Mouse (Mus musculus): ENCODE data around the gene Fkbp8. TPM values are rescaled to one million over a fixed set of nuclear protein-coding genes. Genes with fewer than 3 reads are reported as not detected.

Fkbp8 gene
- 10.3 TPM for polyA plus RNA-seq (2014; fragmentation: Illumina TruSeq; extraction: RNeasy Lipid Tissue Mini Kit (QIAGEN cat#74804); ENCODE audit: low read depth, low replicate concordance)

DNA sequence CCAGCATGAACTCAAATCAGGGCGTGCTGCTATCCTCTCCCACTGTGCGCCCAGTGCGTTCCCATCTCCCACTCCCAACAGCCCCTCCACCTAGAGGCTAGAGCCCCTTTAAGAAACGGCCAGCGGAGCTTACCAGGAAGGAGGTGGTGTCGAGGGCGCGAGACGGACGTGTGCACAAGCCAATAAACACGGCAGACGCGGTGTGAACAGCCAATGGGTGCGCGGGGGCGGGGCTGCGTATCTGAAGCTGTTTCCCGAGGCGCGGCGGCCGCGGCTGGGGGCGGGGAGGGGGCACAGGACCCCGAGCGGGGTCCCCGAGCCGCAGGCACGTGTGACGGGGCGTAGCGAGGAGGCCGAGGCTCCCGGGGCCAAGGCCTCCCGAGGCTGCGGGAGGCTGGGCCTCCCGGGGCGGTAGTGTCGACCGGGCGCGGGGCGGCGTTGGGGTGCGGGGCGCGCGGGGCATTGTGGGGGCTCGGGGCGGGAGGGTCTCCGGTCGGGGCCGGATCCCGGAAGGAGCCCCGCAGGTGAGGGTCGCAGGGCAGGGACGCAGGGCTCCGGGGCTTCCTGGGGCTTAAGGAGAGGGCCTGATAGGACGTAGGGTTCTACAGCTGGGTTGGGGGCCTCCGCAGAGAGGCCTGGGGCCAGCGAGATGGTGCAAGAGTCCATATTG, at the start of gene Fkbp8, which contains the start of gene Kxd1:
TSS of gene Fkbp8 (plus strand) at position 213 of the 670 bp plus-strand sequence.
TSS of gene Kxd1 (minus strand) at position 445 of the 670 bp plus-strand sequence.

GRCm38 (mm10) chr8:70486941-70487520, 40.5 kb upstream of the Fkbp8 start, which contains the start of gene Tmem59l:
TSS of gene Tmem59l (minus strand) at chr8:70487358.

GRCm38 (mm10) chr8:70492664-70493640, 34.6 kb upstream of the Fkbp8 start, which contains the start of gene Crlf1:
TSS of gene Crlf1 (plus strand) at chr8:70493158.

GRCm38 (mm10) chr8:70506328-70507026, 21.0 kb upstream of the Fkbp8 start, which contains the start of gene Rex1bd:
TSS of gene Rex1bd (minus strand) at chr8:70506752.

GRCm38 (mm10) chr8:70510228-70510915, 17.2 kb upstream of the Fkbp8 start, which contains the start of gene Uba52:
TSS of gene Uba52 (minus strand) at chr8:70510801.

GRCm38 (mm10) chr8:70539077-70539813, 11.7 kb downstream of the Fkbp8 start, which contains the start of gene Ell:
TSS of gene Ell (plus strand) at chr8:70539457.

Other genes starting within 250 kb of the Fkbp8 start
- gene Homer3, start 244.9 kb upstream of the Fkbp8 start, polyA plus RNA-seq (2014; fragmentation: Illumina TruSeq; extraction: RNeasy Lipid Tissue Mini Kit (QIAGEN cat#74804); ENCODE audit: low read depth, low replicate concordance), result not detected
- 3.4 TPM for gene Ddx49, start 225.2 kb upstream of the Fkbp8 start, polyA plus RNA-seq (2014; fragmentation: Illumina TruSeq; extraction: RNeasy Lipid Tissue Mini Kit (QIAGEN cat#74804); ENCODE audit: low read depth, low replicate concordance)
- 4.9 TPM for gene Cope, start 225.2 kb upstream of the Fkbp8 start, polyA plus RNA-seq (2014; fragmentation: Illumina TruSeq; extraction: RNeasy Lipid Tissue Mini Kit (QIAGEN cat#74804); ENCODE audit: low read depth, low replicate concordance)
- gene Cers1, start 211.9 kb upstream of the Fkbp8 start, polyA plus RNA-seq (2014; fragmentation: Illumina TruSeq; extraction: RNeasy Lipid Tissue Mini Kit (QIAGEN cat#74804); ENCODE audit: low read depth, low replicate concordance), result not detected
- not detected for gene Gdf1, start 197.9 kb upstream of the Fkbp8 start, polyA plus RNA-seq (2014; fragmentation: Illumina TruSeq; extraction: RNeasy Lipid Tissue Mini Kit (QIAGEN cat#74804); ENCODE audit: low read depth, low replicate concordance)
- 2.4 TPM for gene Upf1, start 174.4 kb upstream of the Fkbp8 start, polyA plus RNA-seq (2014; fragmentation: Illumina TruSeq; extraction: RNeasy Lipid Tissue Mini Kit (QIAGEN cat#74804); ENCODE audit: low read depth, low replicate concordance)
- gene Comp, start 154.2 kb upstream of the Fkbp8 start, polyA plus RNA-seq (2014; fragmentation: Illumina TruSeq; extraction: RNeasy Lipid Tissue Mini Kit (QIAGEN cat#74804); ENCODE audit: low read depth, low replicate concordance), result not detected
- 0.74 TPM for gene Crtc1, start 88.1 kb upstream of the Fkbp8 start, polyA plus RNA-seq (2014; fragmentation: Illumina TruSeq; extraction: RNeasy Lipid Tissue Mini Kit (QIAGEN cat#74804); ENCODE audit: low read depth, low replicate concordance)
- 1.5 TPM for gene Klhl26, start 50.8 kb upstream of the Fkbp8 start, polyA plus RNA-seq (2014; fragmentation: Illumina TruSeq; extraction: RNeasy Lipid Tissue Mini Kit (QIAGEN cat#74804); ENCODE audit: low read depth, low replicate concordance)
- gene Tmem59l, start 40.4 kb upstream of the Fkbp8 start, polyA plus RNA-seq (2014; fragmentation: Illumina TruSeq; extraction: RNeasy Lipid Tissue Mini Kit (QIAGEN cat#74804); ENCODE audit: low read depth, low replicate concordance), result not detected
- not detected for gene Crlf1, start 34.6 kb upstream of the Fkbp8 start, polyA plus RNA-seq (2014; fragmentation: Illumina TruSeq; extraction: RNeasy Lipid Tissue Mini Kit (QIAGEN cat#74804); ENCODE audit: low read depth, low replicate concordance)
- gene Rex1bd, start 21.0 kb upstream of the Fkbp8 start, polyA plus RNA-seq (2014; fragmentation: Illumina TruSeq; extraction: RNeasy Lipid Tissue Mini Kit (QIAGEN cat#74804); ENCODE audit: low read depth, low replicate concordance), result 2.4 TPM
- 13.6 TPM for gene Uba52, start 16.9 kb upstream of the Fkbp8 start, polyA plus RNA-seq (2014; fragmentation: Illumina TruSeq; extraction: RNeasy Lipid Tissue Mini Kit (QIAGEN cat#74804); ENCODE audit: low read depth, low replicate concordance)
- 11.4 TPM for gene Kxd1, start 232 bp downstream of the Fkbp8 start, polyA plus RNA-seq (2014; fragmentation: Illumina TruSeq; extraction: RNeasy Lipid Tissue Mini Kit (QIAGEN cat#74804); ENCODE audit: low read depth, low replicate concordance)
- 2.1 TPM for gene Ell, start 11.7 kb downstream of the Fkbp8 start, polyA plus RNA-seq (2014; fragmentation: Illumina TruSeq; extraction: RNeasy Lipid Tissue Mini Kit (QIAGEN cat#74804); ENCODE audit: low read depth, low replicate concordance)
- not detected for gene Isyna1, start 66.6 kb downstream of the Fkbp8 start, polyA plus RNA-seq (2014; fragmentation: Illumina TruSeq; extraction: RNeasy Lipid Tissue Mini Kit (QIAGEN cat#74804); ENCODE audit: low read depth, low replicate concordance)
- gene Ssbp4, start 81.1 kb downstream of the Fkbp8 start, polyA plus RNA-seq (2014; fragmentation: Illumina TruSeq; extraction: RNeasy Lipid Tissue Mini Kit (QIAGEN cat#74804); ENCODE audit: low read depth, low replicate concordance), result not detected
- gene Lrrc25, start 88.4 kb downstream of the Fkbp8 start, polyA plus RNA-seq (2014; fragmentation: Illumina TruSeq; extraction: RNeasy Lipid Tissue Mini Kit (QIAGEN cat#74804); ENCODE audit: low read depth, low replicate concordance), result 0.85 TPM
- not detected for gene Gdf15, start 104.7 kb downstream of the Fkbp8 start, polyA plus RNA-seq (2014; fragmentation: Illumina TruSeq; extraction: RNeasy Lipid Tissue Mini Kit (QIAGEN cat#74804); ENCODE audit: low read depth, low replicate concordance)
- gene Pgpep1, start 132.7 kb downstream of the Fkbp8 start, polyA plus RNA-seq (2014; fragmentation: Illumina TruSeq; extraction: RNeasy Lipid Tissue Mini Kit (QIAGEN cat#74804); ENCODE audit: low read depth, low replicate concordance), result 17.3 TPM
- gene Lsm4, start 145.5 kb downstream of the Fkbp8 start, polyA plus RNA-seq (2014; fragmentation: Illumina TruSeq; extraction: RNeasy Lipid Tissue Mini Kit (QIAGEN cat#74804); ENCODE audit: low read depth, low replicate concordance), result 0.61 TPM
- 8.1 TPM for gene Jund, start 171.2 kb downstream of the Fkbp8 start, polyA plus RNA-seq (2014; fragmentation: Illumina TruSeq; extraction: RNeasy Lipid Tissue Mini Kit (QIAGEN cat#74804); ENCODE audit: low read depth, low replicate concordance)
- gene Iqcn, start 175.7 kb downstream of the Fkbp8 start, polyA plus RNA-seq (2014; fragmentation: Illumina TruSeq; extraction: RNeasy Lipid Tissue Mini Kit (QIAGEN cat#74804); ENCODE audit: low read depth, low replicate concordance), result not detected
- gene Gm3336, start 190.8 kb downstream of the Fkbp8 start, polyA plus RNA-seq (2014; fragmentation: Illumina TruSeq; extraction: RNeasy Lipid Tissue Mini Kit (QIAGEN cat#74804); ENCODE audit: low read depth, low replicate concordance), result not detected
- 1.1 TPM for gene Pde4c, start 196.0 kb downstream of the Fkbp8 start, polyA plus RNA-seq (2014; fragmentation: Illumina TruSeq; extraction: RNeasy Lipid Tissue Mini Kit (QIAGEN cat#74804); ENCODE audit: low read depth, low replicate concordance)
- gene Rab3a, start 227.0 kb downstream of the Fkbp8 start, polyA plus RNA-seq (2014; fragmentation: Illumina TruSeq; extraction: RNeasy Lipid Tissue Mini Kit (QIAGEN cat#74804); ENCODE audit: low read depth, low replicate concordance), result 0.56 TPM
- 0.85 TPM for gene Mpv17l2, start 233.2 kb downstream of the Fkbp8 start, polyA plus RNA-seq (2014; fragmentation: Illumina TruSeq; extraction: RNeasy Lipid Tissue Mini Kit (QIAGEN cat#74804); ENCODE audit: low read depth, low replicate concordance)
- gene Pik3r2, start 249.0 kb downstream of the Fkbp8 start, polyA plus RNA-seq (2014; fragmentation: Illumina TruSeq; extraction: RNeasy Lipid Tissue Mini Kit (QIAGEN cat#74804); ENCODE audit: low read depth, low replicate concordance), result 0.93 TPM